Mouse (Mus musculus): ENCODE results near the gene Lrwd1. TPM values are rescaled to one million over a fixed set of nuclear protein-coding genes. Genes with fewer than 3 reads are reported as not detected.

The Lrwd1 gene
- polyA plus RNA-seq, 1 experiment from 2014 or later, result 54.5 TPM

DNA sequence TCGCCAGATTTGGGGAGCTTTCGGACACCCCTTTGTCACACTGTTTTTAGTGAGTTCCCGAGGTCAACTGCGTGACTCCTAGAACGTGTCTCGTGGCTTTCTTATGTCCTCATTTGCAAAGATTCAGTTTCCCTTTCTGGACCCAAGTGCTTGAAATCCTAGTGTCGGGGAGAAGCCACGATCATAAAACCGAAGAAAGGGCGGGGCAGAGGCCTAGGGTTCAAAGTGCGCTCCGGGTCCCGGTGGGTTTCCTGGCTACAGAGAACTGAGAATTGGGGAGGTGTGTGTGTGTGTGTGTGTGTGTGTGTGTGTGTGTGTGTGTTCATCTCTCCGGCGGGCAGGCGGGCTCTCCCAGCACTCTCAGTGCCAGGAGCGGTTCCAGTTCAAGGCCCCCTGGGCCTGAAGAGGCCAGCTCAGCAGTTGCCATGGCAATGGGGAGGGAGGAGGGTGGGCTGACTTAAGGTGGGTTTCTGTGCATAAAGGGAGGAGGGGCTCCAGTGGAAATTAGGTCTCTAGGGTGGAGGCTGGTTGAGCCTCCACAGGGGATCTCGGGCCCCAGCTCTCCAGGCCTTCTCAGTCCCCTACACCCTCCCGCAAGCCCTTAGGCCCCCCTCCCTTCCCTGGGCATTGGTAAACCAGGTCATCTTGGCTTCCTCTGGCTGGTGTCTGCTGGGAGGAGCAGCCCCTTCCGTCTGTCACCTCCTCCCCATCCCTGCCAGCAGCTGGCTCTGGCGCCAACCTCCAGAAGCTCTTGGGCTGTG is 50.8 kb downstream of the Lrwd1 start:
- Histone ChIP-seq H3K9ac (no peak overlapping the region), H3K9me3 (replicated peaks) (no peaks in the 10 kb centered on the region), H3K27me3 (replicated peaks) (peaks cover 47% of the 10 kb centered on the region), H3K36me3 (no peaks in the 10 kb centered on the region), H3K4me2 (peak overlapping the region; percentile 86), H3K4me3 (peak overlapping the region; percentile 58; the same call in 1 of the 2 replicates), H3K4me1 (peaks cover 35% of the 10 kb centered on the region), H3K27ac (no peak overlapping the region)
- no peak for ATAC-seq
- 26% methylated on average over 19 of the region's 21 CpGs for WGBS (ENCODE audit: insufficient replicate concordance)

DNA sequence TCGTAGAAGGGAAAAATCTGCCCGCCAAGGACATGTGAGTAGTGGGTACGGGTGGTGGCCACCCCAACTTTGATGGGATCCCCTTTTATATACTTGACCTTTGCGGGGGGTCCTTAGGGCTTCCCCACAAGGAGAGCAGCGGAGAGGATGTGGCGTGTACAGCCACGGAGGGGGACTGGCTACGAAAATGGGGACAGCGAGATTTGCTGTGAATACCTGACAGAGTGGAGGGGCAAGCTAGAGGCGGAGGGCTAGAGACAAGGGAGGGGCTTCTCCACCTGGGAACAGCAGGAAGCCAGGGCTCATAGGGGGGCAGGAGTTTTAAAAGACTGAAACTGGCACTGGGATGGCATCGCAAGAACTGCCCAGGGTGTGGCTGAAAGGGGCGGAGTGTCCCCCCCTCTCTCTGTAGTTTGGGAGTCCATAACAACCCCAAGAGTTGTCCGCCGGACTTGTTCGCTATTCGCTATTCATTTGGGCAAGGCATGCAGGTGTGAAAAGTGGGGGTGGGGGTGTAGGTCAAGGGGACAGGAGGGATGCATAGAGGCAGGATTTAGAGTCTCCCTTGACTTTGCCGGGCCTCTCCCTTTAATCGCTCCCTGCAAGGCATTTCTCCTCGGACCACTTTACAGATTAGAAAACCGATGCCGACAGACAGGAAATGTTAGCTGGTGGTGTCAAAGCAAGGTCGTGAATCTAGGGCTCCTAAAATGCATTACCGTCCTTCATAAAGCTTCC is 51.6 kb downstream of the Lrwd1 start:
- H3K9me3 ChIP-seq (replicated peaks), result no peaks in the 10 kb centered on the region
- peak overlapping the region; percentile 39 for H3K9ac ChIP-seq
- no peaks in the 10 kb centered on the region for H3K36me3 ChIP-seq
- peak overlapping the region; percentile 58 for H3K4me3 ChIP-seq
- H3K27ac ChIP-seq, result no peak overlapping the region
- H3K27me3 ChIP-seq (replicated peaks), result peaks cover 47% of the 10 kb centered on the region
- WGBS (ENCODE audit: insufficient replicate concordance), result 4% methylated on average over 23 of the region's 23 CpGs
- peaks cover 35% of the 10 kb centered on the region for H3K4me1 ChIP-seq
- H3K4me2 ChIP-seq, result peak overlapping the region; percentile 86
- peak; percentile 11; the same call in 1 of the 2 replicates for ATAC-seq

DNA sequence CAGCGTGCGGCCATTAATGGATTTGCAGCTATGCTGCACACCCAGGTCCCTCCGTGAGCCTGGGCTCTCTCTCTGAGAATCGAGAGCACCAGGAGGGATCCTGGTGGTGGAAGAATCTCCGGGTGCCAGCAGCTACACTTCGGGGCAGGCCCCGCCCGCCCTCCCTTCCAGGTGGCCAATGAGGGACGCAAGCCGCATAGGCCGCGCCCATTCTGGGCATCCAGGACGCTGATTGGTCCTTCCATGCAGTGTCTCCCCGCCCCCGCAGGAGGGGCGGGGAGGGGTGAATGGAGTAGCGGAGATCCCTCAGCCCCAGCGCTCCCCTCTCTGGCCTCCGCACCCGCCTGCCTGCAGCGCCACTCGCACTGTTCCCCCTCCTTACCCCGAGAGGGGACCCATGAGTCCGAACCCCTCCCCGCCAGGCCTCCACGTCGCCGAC is 52.2 kb downstream of the Lrwd1 start, which contains the start of gene Rasa4:
Gene Rasa4, plus strand, starts transcription at position 248 of the 439 bp plus-strand sequence.
- peak; percentile 96 for ATAC-seq
- Histone ChIP-seq H3K9ac (peak within 1 kb of the TSS; percentile 39), H3K9me3 (replicated peaks) (no peaks in the 10 kb centered on the region), H3K4me1 (peaks cover 29% of the 10 kb centered on the region), H3K4me3 (peak within 1 kb of the TSS; percentile 58), H3K27ac (no peak within 1 kb of the TSS), H3K4me2 (peak within 1 kb of the TSS; percentile 86), H3K27me3 (replicated peaks) (peaks cover 42% of the 10 kb centered on the region), H3K36me3 (no peaks in the 10 kb centered on the region)
- 2% methylated on average over 25 of the region's 28 CpGs for WGBS (ENCODE audit: insufficient replicate concordance)

- H3K27ac ChIP-seq, result no peak overlapping the region
- peaks cover 25% of the 10 kb centered on the region for H3K4me1 ChIP-seq
- 57% methylated on average over 4 of the region's 4 CpGs for WGBS (ENCODE audit: insufficient replicate concordance)
- H3K36me3 ChIP-seq, result no peaks in the 10 kb centered on the region
- no peak overlapping the region for H3K4me2 ChIP-seq
- H3K9me3 ChIP-seq (replicated peaks), result no peaks in the 10 kb centered on the region
- peaks cover 36% of the 10 kb centered on the region for H3K27me3 ChIP-seq (replicated peaks)
- no peak overlapping the region for H3K9ac ChIP-seq
- no peak overlapping the region for H3K4me3 ChIP-seq
- no peak for ATAC-seq
Measured at GRCm38 (mm10) chr5:136082345-136082744, 53.5 kb downstream of the Lrwd1 start.

DNA sequence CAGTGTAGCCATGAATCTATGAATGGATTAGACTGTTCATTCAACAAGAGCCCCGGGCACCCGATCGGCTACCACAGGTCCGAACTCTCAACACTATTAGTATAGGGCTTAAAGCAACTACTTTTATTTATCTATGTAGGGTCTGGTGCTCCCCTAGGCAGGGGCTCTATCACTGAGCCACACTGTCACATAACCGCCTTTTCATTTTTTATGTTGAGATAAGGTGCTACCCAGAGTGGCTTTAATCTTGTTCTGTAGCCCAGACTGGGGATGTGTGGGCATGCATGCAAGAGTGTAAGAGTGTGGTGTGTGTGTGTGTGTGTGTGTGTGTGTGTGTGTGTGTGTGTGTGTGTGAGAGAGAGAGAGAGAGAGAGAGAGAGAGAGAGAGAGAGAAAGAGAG is 57.7 kb downstream of the Lrwd1 start:
- H3K36me3 ChIP-seq, result no peaks in the 10 kb centered on the region
- H3K9ac ChIP-seq, result no peak overlapping the region
- WGBS (ENCODE audit: insufficient replicate concordance), result 74% methylated on average over 5 of the region's 5 CpGs
- H3K4me2 ChIP-seq, result no peak overlapping the region
- H3K9me3 ChIP-seq (replicated peaks), result no peaks in the 10 kb centered on the region
- H3K4me1 ChIP-seq, result 0 out of 2 replicates have a peak, but pooled peaks cover under 1% of the 10 kb centered on the region
- H3K4me3 ChIP-seq, result no peak overlapping the region
- no peak for ATAC-seq
- H3K27me3 ChIP-seq (replicated peaks), result peaks cover 20% of the 10 kb centered on the region
- H3K27ac ChIP-seq, result no peak overlapping the region

- peaks cover 20% of the 10 kb centered on the region for H3K27me3 ChIP-seq (replicated peaks)
- no peak for ATAC-seq
- H3K4me3 ChIP-seq, result no peak overlapping the region
- no peak overlapping the region for H3K9ac ChIP-seq
- H3K9me3 ChIP-seq (replicated peaks), result no peaks in the 10 kb centered on the region
- H3K27ac ChIP-seq, result no peak overlapping the region
- WGBS (ENCODE audit: insufficient replicate concordance), result 64% methylated on average over 9 of the region's 9 CpGs
- no peaks in the 10 kb centered on the region for H3K4me1 ChIP-seq
- no peak overlapping the region for H3K4me2 ChIP-seq
- H3K36me3 ChIP-seq, result no peaks in the 10 kb centered on the region
Measured at GRCm38 (mm10) chr5:136077001-136077550, 58.8 kb downstream of the Lrwd1 start.

- Histone ChIP-seq H3K36me3 (no peaks in the 10 kb centered on the region), H3K27ac (no peak overlapping the region), H3K4me2 (no peak overlapping the region), H3K9ac (no peak overlapping the region), H3K27me3 (replicated peaks) (peaks cover 23% of the 10 kb centered on the region), H3K9me3 (replicated peaks) (no peaks in the 10 kb centered on the region), H3K4me1 (no peaks in the 10 kb centered on the region), H3K4me3 (no peak overlapping the region)
- ATAC-seq, result no peak
- 51% methylated on average over 7 of the region's 7 CpGs for WGBS (ENCODE audit: insufficient replicate concordance)
Measured at GRCm38 (mm10) chr5:136076284-136076683, 59.6 kb downstream of the Lrwd1 start.

DNA sequence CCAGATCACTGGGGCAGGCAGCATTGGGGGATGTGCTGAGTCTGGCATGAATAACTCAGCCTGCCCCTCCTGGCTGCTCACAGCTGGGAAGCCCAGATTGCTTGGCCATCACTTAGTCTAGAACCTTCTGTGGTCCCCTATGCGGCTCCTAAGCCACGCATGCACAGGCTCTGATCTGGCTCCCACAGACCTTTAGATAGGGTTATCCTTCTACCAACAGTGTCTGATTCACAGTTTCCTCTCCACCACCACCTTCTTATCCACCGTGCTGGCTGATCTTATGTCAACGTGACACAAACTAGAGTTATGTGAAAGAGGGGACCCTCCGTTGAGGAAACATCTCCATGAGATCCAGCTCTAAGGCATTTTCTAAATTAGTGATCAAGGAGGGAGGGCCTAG is 60.8 kb downstream of the Lrwd1 start:
- H3K4me2 ChIP-seq, result no peak overlapping the region
- WGBS (ENCODE audit: insufficient replicate concordance), result 37% methylated on average over 5 of the region's 5 CpGs
- no peak overlapping the region for H3K27ac ChIP-seq
- H3K9ac ChIP-seq, result no peak overlapping the region
- H3K36me3 ChIP-seq, result no peaks in the 10 kb centered on the region
- peaks cover 21% of the 10 kb centered on the region for H3K27me3 ChIP-seq (replicated peaks)
- H3K4me3 ChIP-seq, result no peak overlapping the region
- H3K9me3 ChIP-seq (replicated peaks), result no peaks in the 10 kb centered on the region
- no peak for ATAC-seq
- no peaks in the 10 kb centered on the region for H3K4me1 ChIP-seq

DNA sequence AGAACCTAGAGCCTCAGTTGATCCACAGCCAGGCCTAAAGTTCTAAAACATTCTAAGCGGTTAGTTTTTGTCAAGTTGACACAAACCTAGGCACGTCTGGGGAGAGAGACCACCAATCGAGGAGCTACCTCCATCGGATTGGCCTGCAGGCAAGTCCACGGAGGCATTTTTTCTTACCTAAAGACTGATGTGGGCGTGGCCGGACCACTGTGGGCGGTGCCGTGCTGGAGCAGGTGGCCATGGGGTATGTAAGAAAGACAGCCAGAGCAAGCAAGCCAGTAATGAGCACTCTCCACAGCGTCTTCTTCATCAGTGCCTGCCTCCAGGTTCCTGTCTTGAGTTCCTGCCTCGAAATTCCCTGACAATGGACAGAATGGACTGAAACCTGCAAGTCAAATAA is 62.3 kb downstream of the Lrwd1 start:
- ATAC-seq, result no peak
- no peak overlapping the region for H3K4me3 ChIP-seq
- no peak overlapping the region for H3K9ac ChIP-seq
- whole genome bisulfite sequencing (ENCODE audit: insufficient replicate concordance), result 43% methylated on average over 11 of the region's 11 CpGs
- no peaks in the 10 kb centered on the region for H3K9me3 ChIP-seq (replicated peaks)
- no peak overlapping the region for H3K4me2 ChIP-seq
- H3K36me3 ChIP-seq, result no peaks in the 10 kb centered on the region
- peaks cover 21% of the 10 kb centered on the region for H3K27me3 ChIP-seq (replicated peaks)
- no peaks in the 10 kb centered on the region for H3K4me1 ChIP-seq
- H3K27ac ChIP-seq, result no peak overlapping the region

- no peak overlapping the region for H3K4me3 ChIP-seq
- H3K4me2 ChIP-seq, result no peak overlapping the region
- H3K36me3 ChIP-seq, result no peaks in the 10 kb centered on the region
- 65% methylated on average over 6 of the region's 6 CpGs for WGBS (ENCODE audit: insufficient replicate concordance)
- H3K9me3 ChIP-seq (replicated peaks), result no peaks in the 10 kb centered on the region
- no peak overlapping the region for H3K27ac ChIP-seq
- no peak overlapping the region for H3K9ac ChIP-seq
- peaks cover 22% of the 10 kb centered on the region for H3K27me3 ChIP-seq (replicated peaks)
- H3K4me1 ChIP-seq, result no peaks in the 10 kb centered on the region
- ATAC-seq, result no peak
Measured at GRCm38 (mm10) chr5:136073051-136073450, 62.8 kb downstream of the Lrwd1 start.
